9 mouse cellular contexts compared by ENCODE assay signal in genomic region chr17:74264333-74265155, GRCm38 (mm10). TPM values are rescaled to one million over a fixed set of nuclear protein-coding genes. Genes with fewer than 3 reads are reported as not detected.
DNase-seq lines count a peak whose midpoint lies in the region; ATAC-seq and TF ChIP-seq lines count a peak whose summit lies in the region.
"Had no signal": no experiment of that assay in that cellular context is flagged by ENCODE, and none has a peak within 500 bp of the region (broad histone marks: within the 10 kb centered on the region; RNA-seq: fewer than 3 reads in every experiment).

No protein-coding gene starts in this region.

- intact Hi-C loops in gastrocnemius, postnatal 14 days (cut with DNase I; ENCODE audit: low total_unique reads) = no loop called here

- peaks cover 25% of the 10 kb centered on the region for H3K4me1 ChIP-seq in lung, embryonic 15.5 days
- H3K4me1 ChIP-seq in lung, adult 2 months (ENCODE audit: control insufficient read depth, insufficient read depth, low read length) = peaks cover 17% of the 10 kb centered on the region
- peaks cover 15% of the 10 kb centered on the region for H3K4me1 ChIP-seq in intestine, embryonic 16.5 days (ENCODE audit: control insufficient read depth, insufficient read depth, low read length)
- H3K4me1 ChIP-seq in megakaryocyte, embryonic 14.5 days = peaks cover 82% of the 10 kb centered on the region

- ATAC-seq in lung, embryonic 15.5 days (ENCODE audit: borderline replicate concordance, extremely low read depth, low FRiP score, low TSS enrichment) = no peak
- peak; percentile 26; the same call in 1 of the 2 replicates for ATAC-seq in intestine, embryonic 16.5 days

- no peaks in the 10 kb centered on the region for H3K36me3 ChIP-seq in lung, embryonic 15.5 days
- no peaks in the 10 kb centered on the region for H3K36me3 ChIP-seq in intestine, embryonic 16.5 days (ENCODE audit: control insufficient read depth, insufficient read depth, low read length)
- H3K36me3 ChIP-seq in megakaryocyte, embryonic 14.5 days (replicated peaks; ENCODE audit: low read length) = peaks cover 26% of the 10 kb centered on the region

- no peak for DNase-seq in lung, adult 2 months
- peak; percentile 57 for DNase-seq in gastrocnemius, postnatal 14 days
- DNase-seq in thymus, adult 18-20 months = no peak
- no peak for DNase-seq in MN1 (ENCODE audit: low spot score)
- DNase-seq in urinary bladder, adult 2 months (ENCODE audit: low spot score) = no peak
- DNase-seq: lung, embryonic 14.5 days had no signal

- TF ChIP-seq CTCF in lung, adult 2 months (IDR thresholded peaks at IDR 0.05; ENCODE audit: insufficient read depth, low read length) = no peak

- 56% methylated on average over 3 of the region's 3 CpGs for WGBS in lung, embryonic 15.5 days
- WGBS in lung, adult 2 months = 64% methylated on average over 3 of the region's 3 CpGs
- WGBS in intestine, embryonic 16.5 days = 37% methylated on average over 3 of the region's 3 CpGs

- H3K27ac ChIP-seq in lung, embryonic 15.5 days = peak overlapping the region; percentile 46
- H3K27ac ChIP-seq in intestine, embryonic 16.5 days (ENCODE audit: low read length) = peak overlapping the region; percentile 57

- H3K4me3 ChIP-seq in lung, embryonic 15.5 days = no peak overlapping the region
- no peak overlapping the region for H3K4me3 ChIP-seq in lung, adult 2 months (replicated peaks; ENCODE audit: extremely low read depth, low read depth, low read length)
- no peak overlapping the region for H3K4me3 ChIP-seq in intestine, embryonic 16.5 days (ENCODE audit: low read length)
- H3K4me3 ChIP-seq in megakaryocyte, embryonic 14.5 days (replicated peaks) = peak overlapping the region; percentile 67

- H3K9ac ChIP-seq in lung, embryonic 15.5 days = no peak overlapping the region
- no peak overlapping the region for H3K9ac ChIP-seq in intestine, embryonic 16.5 days (ENCODE audit: low read depth, low read length)
- H3K9ac ChIP-seq: lung, embryonic 14.5 days had no signal

- TF ChIP-seq POLR2A in lung, adult 2 months (IDR thresholded peaks at IDR 0.05; ENCODE audit: borderline replicate concordance, extremely low read depth, low read depth, low read length) = no peak

- no peaks in the 10 kb centered on the region for H3K9me3 ChIP-seq in lung, embryonic 15.5 days
- no peaks in the 10 kb centered on the region for H3K9me3 ChIP-seq in intestine, embryonic 16.5 days (ENCODE audit: control insufficient read depth, low read length)
- no peaks in the 10 kb centered on the region for H3K9me3 ChIP-seq in megakaryocyte, embryonic 14.5 days

- no peaks in the 10 kb centered on the region for H3K27me3 ChIP-seq in lung, embryonic 15.5 days
- H3K27me3 ChIP-seq in intestine, embryonic 16.5 days (replicated peaks; ENCODE audit: control insufficient read depth, insufficient read depth, low read length) = no peaks in the 10 kb centered on the region
- H3K27me3 ChIP-seq in megakaryocyte, embryonic 14.5 days (replicated peaks) = no peaks in the 10 kb centered on the region

- H3K4me2 ChIP-seq in lung, embryonic 15.5 days = no peak overlapping the region
- 0 out of 2 replicates have a peak overlapping the region, but pooled peaks have one; percentile 2 for H3K4me2 ChIP-seq in intestine, embryonic 16.5 days (ENCODE audit: low read depth, low read length)
- H3K4me2 ChIP-seq: lung, embryonic 14.5 days had no signal

RNA-seq across cellular contexts. Expression of gene Memo1, which starts 30.8 kb away (rescaled TPM):
- 86.1 and 90.5 TPM in 2 replicates for polyA plus RNA-seq in lung, embryonic 15.5 days (2015; fragmentation: Nextera tagmentation; extraction: Ambion mirVana)
- polyA plus RNA-seq in lung, adult 2 months (2012; rRNA removed) = 18.2 and 23.3 TPM in 2 replicates
- total RNA-seq in gastrocnemius, postnatal 14 days (2021) = 10 to 100 TPM; 52.2 to 60.6 TPM
- polyA plus RNA-seq in intestine, embryonic 16.5 days (2015; fragmentation: Nextera tagmentation; extraction: Ambion mirVana) = 63.6 and 70.2 TPM in 2 replicates
- 15.6 and 32.8 TPM in 2 replicates for polyA plus RNA-seq in megakaryocyte, embryonic 14.5 days (2012; ENCODE audit: insufficient read depth, low replicate concordance)
- 47.4 and 56.6 TPM in 2 replicates for polyA plus RNA-seq in urinary bladder, adult 2 months (2012; rRNA removed)

RNA-seq across cellular contexts. Expression of gene Dpy30, which starts 59.2 kb away (rescaled TPM):
- polyA plus RNA-seq in lung, embryonic 15.5 days (2015; fragmentation: Nextera tagmentation; extraction: Ambion mirVana) = 219 and 227 TPM in 2 replicates
- polyA plus RNA-seq in lung, adult 2 months (2012; rRNA removed) = 23.5 and 28.7 TPM in 2 replicates
- 10 to 100 TPM; 61.1 to 68.6 TPM for total RNA-seq in gastrocnemius, postnatal 14 days (2021)
- 216 and 246 TPM in 2 replicates for polyA plus RNA-seq in intestine, embryonic 16.5 days (2015; fragmentation: Nextera tagmentation; extraction: Ambion mirVana)
- polyA plus RNA-seq in megakaryocyte, embryonic 14.5 days (2012; ENCODE audit: insufficient read depth, low replicate concordance) = 7.4 and 93.3 TPM in 2 replicates
- 80.7 and 103 TPM in 2 replicates for polyA plus RNA-seq in urinary bladder, adult 2 months (2012; rRNA removed)
